Mouse (Mus musculus): ENCODE measurements around the gene Ppp2r2c.

Gene Ppp2r2c

DNA sequence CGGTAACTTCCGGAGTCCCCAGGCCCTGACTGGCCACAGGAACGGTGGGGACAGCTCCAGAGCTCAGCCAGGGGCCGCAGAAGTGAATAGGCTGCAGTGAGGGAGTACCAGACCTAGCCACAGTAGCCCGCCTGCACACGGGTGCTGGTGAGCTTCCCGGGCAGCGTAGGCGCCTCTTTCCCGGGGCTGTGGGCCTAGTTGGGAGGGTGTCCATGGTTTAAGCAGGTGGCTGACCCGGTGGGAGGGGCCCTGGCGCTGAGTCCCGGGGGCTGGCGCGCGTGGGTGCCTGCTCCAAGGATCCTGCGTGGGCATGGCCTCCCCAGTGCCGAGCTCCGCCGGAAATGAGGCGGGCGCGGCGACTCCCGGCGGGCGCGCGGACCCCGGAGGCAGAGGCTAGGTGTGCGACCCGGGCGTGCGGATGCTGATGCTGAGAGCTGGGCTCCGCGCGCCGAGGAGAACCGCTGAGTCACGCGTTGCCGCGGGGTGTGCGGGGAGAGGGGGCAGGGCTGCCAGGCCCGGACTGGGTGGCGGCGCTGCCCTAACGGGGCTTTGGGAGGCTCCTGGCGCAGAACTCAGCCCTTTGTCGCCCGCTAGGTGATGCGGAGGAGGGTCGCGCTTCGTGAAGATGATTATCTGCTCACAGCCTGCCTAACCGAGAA is 1.4 kb downstream of the Ppp2r2c start:
- CTCF ChIA-PET: no interaction called here

GRCm38 (mm10) chr5:36870916-36871315 is 2.6 kb downstream of the Ppp2r2c start:
- CTCF ChIA-PET: no interaction called here

- CTCF ChIA-PET: no interaction called here
Observed at GRCm38 (mm10) chr5:36875956-36876355, 7.6 kb downstream of the Ppp2r2c start.

GRCm38 (mm10) chr5:36876777-36877396 is 8.6 kb downstream of the Ppp2r2c start:
- CTCF ChIA-PET: no interaction called here

DNA sequence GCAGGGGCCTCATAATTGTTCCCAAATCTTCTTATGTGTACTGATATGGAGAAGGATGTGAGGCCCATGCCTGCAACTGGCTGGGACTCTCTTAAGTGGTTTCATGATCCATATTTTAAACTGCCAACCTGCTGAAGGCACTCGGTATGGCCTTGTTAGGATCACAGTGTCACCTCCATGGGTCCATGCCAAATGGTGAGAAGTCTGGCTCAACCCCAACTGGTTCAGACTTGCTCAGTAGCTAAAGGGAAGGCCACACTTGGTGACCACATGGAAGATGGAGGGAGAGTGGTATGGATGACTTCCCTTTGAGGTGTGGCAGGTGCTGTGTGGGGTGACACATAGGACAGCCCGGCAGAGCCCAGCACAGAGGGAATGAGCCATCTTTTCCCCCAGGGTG is 9.3 kb downstream of the Ppp2r2c start:
- CTCF ChIA-PET: no interaction called here

GRCm38 (mm10) chr5:36878801-36879200 is 10.5 kb downstream of the Ppp2r2c start:
- CTCF ChIA-PET: no interaction called here

GRCm38 (mm10) chr5:36880622-36881021 is 12.3 kb downstream of the Ppp2r2c start:
- CTCF ChIA-PET: no interaction called here

GRCm38 (mm10) chr5:36883516-36883915 is 15.2 kb downstream of the Ppp2r2c start:
- CTCF ChIA-PET: no interaction called here

DNA sequence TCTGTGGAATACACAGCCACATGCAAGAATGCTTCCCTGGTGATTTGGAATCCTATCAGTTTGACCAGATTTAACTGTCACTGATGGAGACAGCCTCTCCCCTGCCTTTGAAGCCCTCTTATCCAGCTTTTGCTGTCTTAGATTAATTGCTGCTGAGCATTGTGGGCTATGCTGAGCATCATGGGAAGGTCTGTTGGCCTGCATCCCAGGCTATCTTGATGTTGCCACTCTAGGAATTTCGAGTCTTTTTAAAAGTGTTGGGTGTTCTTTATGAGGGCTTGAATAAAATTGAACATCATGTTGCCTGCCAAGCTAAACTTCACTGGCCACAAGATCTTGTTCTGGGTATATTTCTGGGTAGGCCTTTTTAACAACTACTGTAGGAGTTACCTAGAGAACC is 16.8 kb downstream of the Ppp2r2c start:
- CTCF ChIA-PET: no interaction called here

DNA sequence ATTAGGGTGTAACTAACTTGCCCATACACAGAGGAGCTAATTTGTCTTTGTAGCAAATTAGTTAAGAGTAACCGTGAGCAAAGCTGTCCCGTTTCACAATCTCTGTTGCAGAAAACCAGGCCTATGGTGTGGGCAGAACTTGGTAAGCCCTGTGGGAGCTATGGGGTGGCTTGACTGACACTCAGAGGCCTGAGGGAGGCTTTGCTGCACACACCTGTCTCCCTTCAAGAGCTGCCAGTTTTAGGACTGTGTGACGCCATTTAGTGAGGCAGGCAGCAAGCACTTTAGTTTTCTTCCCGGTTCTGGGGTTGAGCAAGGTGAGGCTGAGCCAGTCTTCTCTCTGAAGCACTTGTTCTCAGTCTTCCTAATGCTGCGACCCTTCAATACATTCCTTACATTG is 17.3 kb downstream of the Ppp2r2c start:
- CTCF ChIA-PET: no interaction called here

DNA sequence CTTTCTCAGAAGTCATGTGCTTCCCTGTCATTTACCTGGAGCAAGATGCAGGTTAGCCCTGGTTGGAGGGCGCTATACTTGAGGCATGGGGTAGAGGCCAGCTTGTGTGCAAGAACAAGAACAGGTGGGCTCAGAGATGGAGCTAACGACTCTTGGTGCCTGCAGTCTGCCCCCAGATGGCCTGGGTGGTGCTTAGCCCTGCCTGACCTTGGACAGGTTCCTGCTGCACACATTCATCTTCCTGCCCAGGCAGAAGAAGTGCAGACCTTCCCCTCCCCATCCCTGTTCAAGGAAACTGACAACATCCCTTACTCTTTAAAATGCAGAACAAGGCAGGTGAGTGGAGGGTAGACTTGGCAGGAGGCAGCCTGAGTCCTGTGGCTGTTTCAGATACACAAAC is 18.0 kb downstream of the Ppp2r2c start:
- CTCF ChIA-PET: no interaction called here

GRCm38 (mm10) chr5:36886852-36887283 is 18.6 kb downstream of the Ppp2r2c start:
- CTCF ChIA-PET: interaction anchor here (0.6 kb wide), 1 partner anchor 22 kb away, joined by 4 read pairs; no protein-coding TSS in a partner anchor

- CTCF ChIA-PET: interaction anchor here (0.6 kb wide), 1 partner anchor 23 kb away, joined by 4 read pairs; no protein-coding TSS in a partner anchor
Observed at GRCm38 (mm10) chr5:36887299-36887988, 19.1 kb downstream of the Ppp2r2c start.

- CTCF ChIA-PET: no interaction called here
Observed at GRCm38 (mm10) chr5:36888501-36888900, 20.2 kb downstream of the Ppp2r2c start.

DNA sequence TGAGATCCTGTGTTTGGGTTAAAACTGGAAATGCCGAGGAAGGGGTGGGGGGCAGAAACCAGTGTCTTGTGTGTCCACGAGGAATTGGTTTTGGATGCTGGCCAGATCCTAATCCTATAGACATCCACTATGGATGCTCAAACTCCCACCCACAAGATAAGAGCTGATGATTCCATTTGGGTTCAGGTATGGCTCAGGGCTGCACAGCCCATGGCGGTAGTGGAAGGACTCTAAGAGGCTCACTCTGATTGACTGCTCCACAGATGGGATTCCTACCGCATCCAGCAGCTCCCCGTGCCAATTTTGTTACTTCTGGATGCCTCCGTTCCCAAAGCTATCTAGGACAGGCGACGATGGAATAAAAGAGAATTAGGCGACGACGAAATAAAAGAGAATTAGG is 20.6 kb downstream of the Ppp2r2c start:
- CTCF ChIA-PET: no interaction called here

DNA sequence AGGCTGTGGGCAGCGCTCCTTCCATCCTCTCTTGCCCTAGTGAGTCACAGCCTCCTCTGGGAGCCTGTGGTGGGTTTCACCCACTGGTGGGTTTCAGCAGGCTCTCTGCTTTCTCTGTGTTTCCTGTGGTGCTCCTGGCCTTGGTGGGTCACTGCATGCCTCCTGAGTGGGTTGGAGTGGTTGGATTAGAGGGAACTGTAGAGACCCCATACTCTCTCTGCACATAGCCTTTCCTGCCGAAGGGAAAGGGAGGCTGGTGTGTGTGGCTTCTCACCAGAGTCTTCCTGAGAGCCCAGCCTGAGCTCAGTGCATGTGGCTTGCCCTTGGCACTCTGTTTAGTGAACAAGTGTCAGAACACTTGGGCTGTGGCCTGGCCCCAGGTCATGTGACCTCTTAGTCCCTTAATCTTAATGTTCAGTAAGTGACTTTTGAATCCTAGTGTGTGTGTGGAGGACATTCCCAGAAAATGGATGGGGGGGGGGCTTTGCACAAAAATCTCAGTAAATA is 21.1 kb downstream of the Ppp2r2c start:
- CTCF ChIA-PET: no interaction called here

DNA sequence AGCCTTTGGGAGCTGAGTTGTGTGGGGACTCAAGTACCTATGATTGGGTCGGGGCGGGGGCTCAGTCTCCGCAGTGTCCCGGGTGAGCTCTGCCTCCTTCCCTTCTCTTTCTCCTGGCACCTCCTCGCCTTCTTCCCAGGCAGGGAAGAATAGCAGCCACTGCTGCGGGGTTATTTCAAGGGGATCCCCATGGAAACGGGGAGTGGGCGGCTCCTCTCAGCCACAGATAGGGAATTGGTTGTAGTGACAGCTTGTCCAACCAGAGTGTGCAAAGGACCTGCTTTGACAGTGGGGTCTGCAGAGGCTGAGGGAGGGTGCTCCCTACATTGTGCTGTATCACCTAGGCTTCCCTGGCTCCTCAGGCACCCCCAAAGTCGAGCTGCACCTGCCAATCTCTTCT is 22.5 kb downstream of the Ppp2r2c start:
- CTCF ChIA-PET: no interaction called here

DNA sequence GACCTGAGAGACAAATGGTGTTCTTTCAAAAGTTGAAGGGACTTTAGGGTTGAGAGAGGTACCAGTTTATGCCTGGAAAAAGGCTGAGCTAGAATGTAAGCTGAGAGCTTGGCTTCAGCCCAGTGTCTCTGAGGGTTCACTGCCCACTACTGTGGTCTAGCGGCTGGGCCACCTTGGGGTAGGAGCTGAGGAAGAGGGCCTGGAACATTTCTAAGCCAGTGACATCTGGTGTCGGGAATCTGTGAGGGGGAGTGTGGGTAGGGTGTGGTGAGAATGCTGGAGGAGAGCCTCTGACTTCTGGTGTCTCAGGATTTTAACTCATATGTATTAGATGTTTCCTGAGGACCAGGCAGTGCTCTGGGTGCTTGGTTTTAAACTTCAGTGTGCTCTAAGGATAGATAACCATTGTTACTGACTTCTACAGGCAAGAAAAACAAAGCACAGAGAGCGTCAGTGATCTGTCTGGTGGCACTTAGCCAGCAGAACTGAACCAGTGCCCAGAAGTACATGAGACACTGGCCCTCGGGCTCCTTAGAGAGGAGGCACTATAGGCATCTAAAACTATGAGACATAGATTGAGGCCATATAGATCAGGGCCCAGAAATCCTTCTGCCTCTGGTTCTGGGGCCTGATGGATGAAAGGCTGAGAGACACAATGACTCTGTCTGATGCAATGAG is 23.6 kb downstream of the Ppp2r2c start:
- CTCF ChIA-PET: interaction anchor here (0.7 kb wide), 1 partner anchor 19 kb away, joined by 6 read pairs; no protein-coding TSS in a partner anchor

GRCm38 (mm10) chr5:36893263-36893662 is 24.9 kb downstream of the Ppp2r2c start:
- CTCF ChIA-PET: no interaction called here

GRCm38 (mm10) chr5:36894070-36894469 is 25.8 kb downstream of the Ppp2r2c start:
- CTCF ChIA-PET: no interaction called here

GRCm38 (mm10) chr5:36894604-36895368 is 26.5 kb downstream of the Ppp2r2c start:
- CTCF ChIA-PET: no interaction called here

Measured in spleen, embryonic (tissue).